Mouse (Mus musculus) midbrain, embryonic 15.5 days (tissue): ENCODE data around the gene Ehf. TPM values are rescaled to one million over a fixed set of nuclear protein-coding genes. Genes with fewer than 3 reads are reported as not detected.

Experiments used
- ATAC-seq: fragments of 200-750 bp; cut with Nextera tagmentation; replicated peaks from 2 replicates; pipeline ENCODE4 v1.8.0; 2017; ENCODE audit warnings: moderate TSS enrichment
- H3K27ac ChIP-seq: fragments of 300-500 bp; sonication (generic); 2 replicates; pipeline ENCODE4 v1.5.1; 2015; ENCODE audit warnings: mild to moderate bottlenecking, inconsistent platforms
- H3K27me3 ChIP-seq: fragments of 300-500 bp; sonication (generic); replicated peaks from 2 replicates; pipeline ENCODE4 v1.6.1; 2015; ENCODE audit warnings: inconsistent platforms
- H3K36me3 ChIP-seq: fragments of 300-500 bp; sonication (generic); replicated peaks from 2 replicates; pipeline ENCODE4 v1.6.1; 2015; ENCODE audit warnings: inconsistent platforms
- H3K4me1 ChIP-seq: fragments of 300-500 bp; sonication (generic); 2 replicates; pipeline ENCODE4 v1.6.1; 2015; ENCODE audit warnings: inconsistent platforms
- H3K4me2 ChIP-seq: fragments of 300-500 bp; sonication (generic); 2 replicates; pipeline ENCODE4 v1.6.1; 2015; ENCODE audit warnings: inconsistent platforms, mild to moderate bottlenecking, moderate library complexity
- H3K4me3 ChIP-seq: fragments of 300-500 bp; sonication (generic); 2 replicates; pipeline ENCODE4 v1.5.1; 2015; ENCODE audit warnings: mild to moderate bottlenecking, inconsistent platforms
- H3K9ac ChIP-seq: fragments of 300-500 bp; sonication (generic); 2 replicates; pipeline ENCODE4 v1.6.1; 2015; ENCODE audit warnings: mild to moderate bottlenecking, inconsistent platforms
- H3K9me3 ChIP-seq: fragments of 300-500 bp; sonication (generic); 2 replicates; pipeline ENCODE4 v1.6.1; 2016; ENCODE audit warnings: inconsistent platforms
- WGBS: fragments of 180-500 bp; shearing (Covaris S2); methylation state at CpG from one replicate; pipeline ENCODE4 v1.1.7; 2015; ENCODE audit warnings: mixed read lengths; 5-methylcytosine and 5-hydroxymethylcytosine counted together
- polyA plus RNA-seq: library from polyadenylated mRNA; unstranded; fragments of >200 nt; fragmentation: Nextera tagmentation; extraction: Ambion mirVana; gene quantifications from 2 replicates; pipeline ENCODE4 v1.2.1, GENCODE M21; 2015

Ehf gene
- polyA plus RNA-seq, 1 experiment from 2014 or later = 0.18 TPM

GRCm38 (mm10) chr2:103290705-103291269 is 12.3 kb downstream of the Ehf start:
- no peak overlapping the region for H3K4me3 ChIP-seq
- H3K36me3 ChIP-seq = no peaks in the 10 kb centered on the region
- no peaks in the 10 kb centered on the region for H3K9me3 ChIP-seq
- WGBS = 44% methylated on average over 2 of the region's 2 CpGs
- no peaks in the 10 kb centered on the region for H3K27me3 ChIP-seq
- no peak overlapping the region for H3K9ac ChIP-seq
- H3K27ac ChIP-seq = no peak overlapping the region
- no peak overlapping the region for H3K4me2 ChIP-seq
- H3K4me1 ChIP-seq = 0 out of 2 replicates have a peak, but pooled peaks cover 2% of the 10 kb centered on the region
- ATAC-seq = no peak

GRCm38 (mm10) chr2:103290167-103290566 is 12.9 kb downstream of the Ehf start:
- H3K9ac ChIP-seq = no peak overlapping the region
- 90% methylated on average over 3 of the region's 3 CpGs for WGBS
- H3K4me3 ChIP-seq = no peak overlapping the region
- no peaks in the 10 kb centered on the region for H3K27me3 ChIP-seq
- no peak for ATAC-seq
- no peaks in the 10 kb centered on the region for H3K9me3 ChIP-seq
- H3K36me3 ChIP-seq = no peaks in the 10 kb centered on the region
- 0 out of 2 replicates have a peak, but pooled peaks cover 2% of the 10 kb centered on the region for H3K4me1 ChIP-seq
- H3K4me2 ChIP-seq = no peak overlapping the region
- H3K27ac ChIP-seq = no peak overlapping the region

DNA sequence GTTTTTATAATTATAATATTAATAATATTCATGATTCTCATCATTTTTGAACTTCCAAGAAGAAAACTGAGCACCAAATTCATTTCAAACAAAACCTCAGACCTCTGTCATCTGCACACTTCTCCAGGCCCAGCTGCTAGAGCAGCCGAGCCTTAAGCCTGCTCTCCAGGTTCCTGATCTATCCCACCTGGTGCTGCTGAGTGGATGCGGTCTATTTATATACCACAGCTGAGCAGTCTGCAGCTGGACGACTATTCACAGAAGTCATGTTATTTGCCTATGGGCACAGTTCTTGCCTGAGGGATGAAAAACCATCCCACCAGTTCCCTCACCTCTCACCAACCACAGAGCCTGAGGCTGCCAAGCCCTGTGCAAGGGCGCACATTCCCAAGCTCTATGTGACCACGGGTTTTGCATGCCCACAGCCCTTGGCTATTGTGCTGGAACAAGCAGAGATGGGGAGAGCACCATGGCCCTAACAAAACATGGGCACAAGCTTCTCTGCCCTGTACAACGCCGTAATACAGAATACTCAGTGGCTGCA is 13.6 kb downstream of the Ehf start:
- H3K36me3 ChIP-seq = no peaks in the 10 kb centered on the region
- H3K9me3 ChIP-seq = no peaks in the 10 kb centered on the region
- 0 out of 2 replicates have a peak, but pooled peaks cover 2% of the 10 kb centered on the region for H3K4me1 ChIP-seq
- H3K27ac ChIP-seq = no peak overlapping the region
- no peak overlapping the region for H3K4me2 ChIP-seq
- WGBS = 81% methylated on average over 7 of the region's 7 CpGs
- ATAC-seq = no peak
- H3K27me3 ChIP-seq = no peaks in the 10 kb centered on the region
- H3K4me3 ChIP-seq = no peak overlapping the region
- no peak overlapping the region for H3K9ac ChIP-seq

DNA sequence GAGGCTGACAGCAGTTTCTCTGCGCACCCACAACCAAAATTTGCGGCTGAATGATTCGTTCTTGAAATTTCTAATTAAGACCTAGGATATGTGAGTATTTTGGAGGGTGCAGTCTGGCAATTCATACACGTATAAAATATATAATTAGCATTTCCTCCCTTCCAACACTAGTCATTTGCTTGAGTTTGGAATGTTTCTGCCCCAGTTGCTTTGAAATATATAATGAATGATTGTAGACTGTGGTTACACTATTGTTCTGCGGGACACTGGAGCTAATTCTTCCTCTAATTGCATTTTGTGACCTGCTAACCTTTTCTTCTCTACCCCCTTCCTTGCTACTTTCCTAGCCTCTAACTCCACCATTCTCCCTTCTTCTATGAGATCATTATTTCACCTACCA is 15.4 kb downstream of the Ehf start:
- no peak for ATAC-seq
- H3K9me3 ChIP-seq = no peaks in the 10 kb centered on the region
- no peak overlapping the region for H3K4me3 ChIP-seq
- no peak overlapping the region for H3K4me2 ChIP-seq
- no peaks in the 10 kb centered on the region for H3K36me3 ChIP-seq
- H3K27ac ChIP-seq = no peak overlapping the region
- no peaks in the 10 kb centered on the region for H3K27me3 ChIP-seq
- no peak overlapping the region for H3K9ac ChIP-seq
- WGBS = 74% methylated on average over 5 of the region's 5 CpGs
- H3K4me1 ChIP-seq = 0 out of 2 replicates have a peak, but pooled peaks cover 2% of the 10 kb centered on the region

DNA sequence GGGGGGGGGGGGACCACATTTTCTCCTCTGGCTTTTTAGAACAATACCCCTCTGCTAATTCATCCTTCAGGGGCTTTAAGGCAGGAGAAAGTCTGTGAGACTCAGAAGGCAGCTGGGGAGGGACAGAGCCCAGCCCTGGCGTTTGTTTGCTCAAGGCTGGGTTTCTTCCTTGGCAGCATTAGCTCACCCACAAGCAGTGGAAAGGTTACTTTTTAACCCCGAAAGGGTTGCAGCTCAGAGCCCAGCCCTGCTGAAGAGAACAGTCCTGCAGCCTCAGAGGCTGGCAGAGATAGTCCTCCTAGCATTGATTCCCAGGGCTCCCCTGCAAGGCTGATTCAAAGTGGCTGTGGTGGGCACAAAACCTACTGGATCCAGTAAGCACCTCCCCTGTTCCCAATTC is 17.5 kb downstream of the Ehf start:
- WGBS = 34% methylated on average over 2 of the region's 2 CpGs

DNA sequence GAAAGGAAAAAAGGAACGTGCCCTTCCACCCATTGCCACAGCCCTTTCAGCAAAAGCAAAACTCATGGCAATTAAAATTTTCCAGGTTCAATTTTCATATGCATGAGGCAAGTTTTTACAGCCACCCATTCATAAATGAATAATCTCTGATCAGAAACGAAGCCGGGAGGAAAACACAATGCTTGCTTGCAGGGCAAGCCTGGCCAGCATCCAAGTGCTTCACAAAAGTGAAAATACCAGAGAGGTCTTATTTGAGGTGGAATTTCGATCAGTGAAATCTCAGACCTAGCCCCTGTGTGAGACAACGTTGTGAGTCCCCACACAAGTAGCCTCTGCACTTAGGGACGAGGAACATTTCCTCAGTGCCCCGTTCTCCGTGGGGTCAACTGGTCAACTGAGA is 19.3 kb downstream of the Ehf start:
- WGBS = 55% methylated on average over 8 of the region's 8 CpGs
- H3K27ac ChIP-seq = no peak overlapping the region
- H3K36me3 ChIP-seq = no peaks in the 10 kb centered on the region
- ATAC-seq = no peak
- H3K9me3 ChIP-seq = no peaks in the 10 kb centered on the region
- no peaks in the 10 kb centered on the region for H3K4me1 ChIP-seq
- H3K4me3 ChIP-seq = no peak overlapping the region
- H3K9ac ChIP-seq = no peak overlapping the region
- no peaks in the 10 kb centered on the region for H3K27me3 ChIP-seq
- no peak overlapping the region for H3K4me2 ChIP-seq

More for the DNA sequence above, 17.5 kb downstream of the Ehf start:
- Histone ChIP-seq H3K4me3 (no peak overlapping the region), H3K4me2 (no peak overlapping the region), H3K27me3 (no peaks in the 10 kb centered on the region), H3K4me1 (no peaks in the 10 kb centered on the region), H3K36me3 (no peaks in the 10 kb centered on the region), H3K27ac (no peak overlapping the region), H3K9ac (no peak overlapping the region), H3K9me3 (no peaks in the 10 kb centered on the region)
- no peak for ATAC-seq

- WGBS = 72% methylated on average over 8 of the region's 8 CpGs
- H3K27ac ChIP-seq = no peak overlapping the region
- H3K4me2 ChIP-seq = no peak overlapping the region
- H3K36me3 ChIP-seq = no peaks in the 10 kb centered on the region
- no peaks in the 10 kb centered on the region for H3K27me3 ChIP-seq
- ATAC-seq = no peak
- no peaks in the 10 kb centered on the region for H3K4me1 ChIP-seq
- no peak overlapping the region for H3K9ac ChIP-seq
- no peaks in the 10 kb centered on the region for H3K9me3 ChIP-seq
- no peak overlapping the region for H3K4me3 ChIP-seq
These were observed 20.8 kb downstream of the Ehf start for GRCm38 (mm10) chr2:103282184-103282750.

DNA sequence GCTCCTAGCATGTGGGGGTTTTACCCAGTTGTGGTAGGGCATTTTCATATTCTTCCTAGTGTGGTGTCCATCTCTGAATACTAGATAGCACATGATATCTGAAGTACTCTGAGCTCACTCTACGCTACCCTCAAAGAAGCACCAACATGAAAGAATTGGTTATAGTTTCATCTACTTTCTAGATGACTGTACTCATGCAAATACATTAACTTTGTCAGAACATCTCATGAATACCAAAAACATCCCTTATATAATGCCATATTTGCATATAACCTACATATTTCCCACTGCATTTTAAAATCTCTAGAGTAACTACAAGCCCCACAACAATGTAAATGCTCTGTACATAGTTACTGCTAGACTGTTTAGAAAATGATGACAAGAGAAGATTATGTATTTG is 23.2 kb downstream of the Ehf start:
- WGBS = 94% methylated on average over 1 of the region's 1 CpGs

GRCm38 (mm10) chr2:103278476-103278875 is 24.6 kb downstream of the Ehf start:
- Histone ChIP-seq H3K4me3 (no peak overlapping the region), H3K9ac (no peak overlapping the region), H3K4me2 (no peak overlapping the region), H3K4me1 (no peaks in the 10 kb centered on the region), H3K9me3 (no peaks in the 10 kb centered on the region), H3K27me3 (no peaks in the 10 kb centered on the region), H3K36me3 (no peaks in the 10 kb centered on the region), H3K27ac (no peak overlapping the region)
- ATAC-seq = no peak
- WGBS = 87% methylated on average over 1 of the region's 1 CpGs

More for the DNA sequence above, 23.2 kb downstream of the Ehf start:
- no peak for ATAC-seq
- no peaks in the 10 kb centered on the region for H3K36me3 ChIP-seq
- no peaks in the 10 kb centered on the region for H3K27me3 ChIP-seq
- no peak overlapping the region for H3K27ac ChIP-seq
- H3K9ac ChIP-seq = no peak overlapping the region
- no peak overlapping the region for H3K4me2 ChIP-seq
- H3K9me3 ChIP-seq = no peaks in the 10 kb centered on the region
- no peak overlapping the region for H3K4me3 ChIP-seq
- H3K4me1 ChIP-seq = no peaks in the 10 kb centered on the region

DNA sequence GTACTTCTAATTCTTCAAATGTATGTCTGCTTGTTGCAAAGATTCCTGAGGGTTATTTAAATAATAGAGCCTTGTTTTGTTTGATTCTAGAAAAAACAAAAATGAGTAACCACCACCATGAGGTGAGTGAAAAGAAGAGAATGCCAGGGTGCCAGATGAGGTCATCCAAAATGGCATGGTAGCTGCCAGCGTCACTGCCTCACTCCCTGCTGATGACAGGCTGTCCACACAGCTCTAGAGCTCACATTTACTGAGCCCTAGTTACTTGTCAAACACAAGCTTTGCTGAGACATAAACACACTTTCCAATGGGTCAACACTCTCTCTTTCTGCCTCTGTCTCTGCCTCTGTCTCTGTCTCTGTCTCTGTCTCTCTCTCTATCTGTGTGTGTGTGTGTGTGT is 25.3 kb downstream of the Ehf start:
- no peak overlapping the region for H3K4me2 ChIP-seq
- 68% methylated on average over 1 of the region's 1 CpGs for WGBS
- H3K27ac ChIP-seq = no peak overlapping the region
- H3K36me3 ChIP-seq = no peaks in the 10 kb centered on the region
- H3K9me3 ChIP-seq = no peaks in the 10 kb centered on the region
- ATAC-seq = no peak
- no peak overlapping the region for H3K9ac ChIP-seq
- no peaks in the 10 kb centered on the region for H3K4me1 ChIP-seq
- no peaks in the 10 kb centered on the region for H3K27me3 ChIP-seq
- H3K4me3 ChIP-seq = no peak overlapping the region

DNA sequence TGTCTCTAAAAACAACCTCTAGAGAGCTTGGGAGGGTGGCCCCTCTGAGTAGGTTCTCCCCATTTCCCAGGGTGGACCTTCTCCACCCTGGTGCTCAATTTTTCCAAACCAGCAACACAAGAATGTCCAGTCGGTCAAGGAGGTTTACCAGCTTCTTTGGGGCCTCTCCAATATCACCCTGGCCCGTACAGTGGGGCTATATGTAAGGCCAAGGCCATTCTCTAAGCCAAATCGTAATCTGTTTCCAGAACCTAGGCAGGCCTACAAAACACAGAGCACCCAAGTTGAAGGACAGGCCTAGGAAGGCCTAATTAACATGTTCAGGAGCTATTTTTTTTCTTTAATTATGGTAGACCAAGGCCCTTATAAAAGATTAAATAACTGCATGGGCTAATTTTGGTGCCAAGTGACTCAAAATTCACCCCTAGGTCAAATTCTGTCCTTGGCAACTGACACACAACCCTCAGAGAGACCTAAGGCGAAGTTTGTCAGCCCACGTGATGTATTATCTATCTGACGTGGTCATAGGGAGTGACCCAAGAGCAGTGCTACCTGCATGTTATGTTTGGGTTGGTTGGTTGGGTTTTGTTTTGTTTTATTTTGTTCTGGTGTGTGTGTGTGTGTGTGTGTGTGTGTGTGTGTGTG is 27.6 kb downstream of the Ehf start:
- ATAC-seq = no peak
- no peak overlapping the region for H3K27ac ChIP-seq
- no peaks in the 10 kb centered on the region for H3K4me1 ChIP-seq
- H3K27me3 ChIP-seq = no peaks in the 10 kb centered on the region
- 87% methylated on average over 6 of the region's 6 CpGs for WGBS
- no peak overlapping the region for H3K4me2 ChIP-seq
- H3K4me3 ChIP-seq = no peak overlapping the region
- H3K36me3 ChIP-seq = no peaks in the 10 kb centered on the region
- no peaks in the 10 kb centered on the region for H3K9me3 ChIP-seq
- no peak overlapping the region for H3K9ac ChIP-seq

- Histone ChIP-seq H3K36me3 (no peaks in the 10 kb centered on the region), H3K9me3 (no peaks in the 10 kb centered on the region), H3K4me3 (no peak overlapping the region), H3K9ac (no peak overlapping the region), H3K27ac (no peak overlapping the region), H3K4me2 (no peak overlapping the region), H3K27me3 (no peaks in the 10 kb centered on the region), H3K4me1 (no peaks in the 10 kb centered on the region)
- ATAC-seq = no peak
- WGBS = 89% methylated on average over 2 of the region's 2 CpGs
These were observed 28.3 kb downstream of the Ehf start for GRCm38 (mm10) chr2:103274803-103275202.

GRCm38 (mm10) chr2:103274270-103274669 is 28.8 kb downstream of the Ehf start:
- no peaks in the 10 kb centered on the region for H3K4me1 ChIP-seq
- no peak overlapping the region for H3K4me3 ChIP-seq
- no peaks in the 10 kb centered on the region for H3K36me3 ChIP-seq
- no peak for ATAC-seq
- H3K9ac ChIP-seq = no peak overlapping the region
- H3K4me2 ChIP-seq = no peak overlapping the region
- no peaks in the 10 kb centered on the region for H3K9me3 ChIP-seq
- no peaks in the 10 kb centered on the region for H3K27me3 ChIP-seq
- no peak overlapping the region for H3K27ac ChIP-seq
- WGBS = 82% methylated on average over 1 of the region's 1 CpGs
